Mouse (Mus musculus): Measurements from ENCODE around the gene Pitpnm3.

Pitpnm3 gene

DNA sequence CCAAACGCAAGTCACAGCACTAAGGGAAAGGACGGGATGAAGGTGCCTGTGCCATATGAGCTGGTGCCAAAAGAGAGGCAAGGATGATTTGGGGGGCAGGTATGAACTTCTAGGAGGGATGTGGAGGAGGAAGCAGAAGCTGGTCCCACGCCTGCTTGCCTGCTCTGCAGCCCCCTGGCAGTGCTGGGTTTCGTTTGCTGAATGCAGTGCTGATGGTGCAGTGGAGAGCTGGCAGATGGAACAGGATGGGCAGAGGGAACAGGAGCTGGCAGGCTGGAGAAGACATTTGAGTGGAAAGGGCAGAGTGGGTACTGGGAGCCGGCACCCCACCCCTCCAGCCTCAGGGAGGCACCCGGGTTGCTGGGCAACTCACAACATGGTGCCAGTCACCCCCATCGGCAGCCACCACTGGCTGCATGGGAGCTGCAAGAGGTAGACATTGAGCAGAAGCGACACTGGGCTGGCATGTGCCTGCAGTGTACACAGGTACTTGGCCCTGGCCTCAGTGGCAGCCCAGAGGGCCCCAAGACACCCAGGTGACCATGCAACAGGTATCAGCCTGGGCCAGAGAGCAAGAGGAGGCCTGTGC, 86.3 kb downstream of the Pitpnm3 start:
- no peak for DNase-seq

DNA sequence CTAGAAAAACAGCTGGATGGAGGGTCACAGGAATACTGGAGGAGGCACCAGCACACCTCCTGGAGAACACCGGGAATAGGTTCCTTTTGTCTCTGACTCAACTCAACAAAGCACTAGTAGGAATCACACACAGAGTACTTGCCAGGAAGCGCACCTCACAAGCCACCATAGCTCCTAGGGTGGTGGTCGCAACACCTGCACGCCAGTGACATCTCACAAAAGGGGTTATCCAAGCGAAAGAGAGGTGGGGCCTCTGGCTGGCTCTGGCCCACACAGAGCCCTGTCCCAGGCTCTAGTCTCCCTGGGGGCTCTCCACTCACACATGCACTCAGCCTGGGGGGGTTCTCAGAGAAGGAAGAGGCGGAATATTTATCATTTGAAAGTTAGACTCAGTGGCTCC, 86.8 kb downstream of the Pitpnm3 start:
- DNase-seq, result no peak

DNA sequence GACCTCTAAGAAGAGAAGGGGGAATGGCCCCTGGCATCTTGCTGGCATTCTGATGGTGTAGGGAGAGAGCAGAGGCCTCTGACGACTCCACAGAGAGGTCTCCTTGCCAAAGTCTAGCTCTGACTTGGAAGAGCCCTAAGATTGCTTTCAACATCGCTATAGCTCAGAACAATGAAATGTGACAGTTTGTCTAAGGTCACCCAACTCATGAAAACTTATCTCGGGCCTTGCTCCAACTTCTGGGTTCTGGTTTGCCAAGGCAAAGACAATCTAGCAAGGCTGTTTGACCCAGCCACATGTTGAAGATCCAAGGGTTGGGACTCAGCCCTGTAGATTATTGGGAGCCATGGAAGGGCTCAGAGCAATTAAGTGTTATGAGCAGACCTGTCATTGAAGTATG, 91.3 kb downstream of the Pitpnm3 start:
- DNase-seq, result no peak

DNA sequence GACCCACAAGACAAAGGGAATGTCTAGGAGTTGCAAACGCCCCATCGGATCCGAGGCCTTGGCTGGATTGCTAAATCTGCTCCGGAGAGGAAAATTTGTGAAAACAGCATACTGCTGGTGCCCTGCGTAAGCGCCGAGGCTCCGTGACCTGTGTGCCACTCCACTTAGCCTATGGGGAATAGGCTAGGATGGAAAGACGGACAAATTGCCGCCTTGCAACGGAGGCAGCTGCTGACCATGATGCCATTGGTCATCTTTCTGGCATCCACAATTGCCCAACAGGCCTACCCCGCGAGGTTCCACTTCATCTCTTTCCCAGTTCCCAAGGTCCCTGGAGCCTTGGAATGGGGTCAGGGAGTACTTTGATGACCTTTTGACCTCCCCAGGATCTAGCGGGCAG, 92.9 kb downstream of the Pitpnm3 start:
- no peak for DNase-seq

DNA sequence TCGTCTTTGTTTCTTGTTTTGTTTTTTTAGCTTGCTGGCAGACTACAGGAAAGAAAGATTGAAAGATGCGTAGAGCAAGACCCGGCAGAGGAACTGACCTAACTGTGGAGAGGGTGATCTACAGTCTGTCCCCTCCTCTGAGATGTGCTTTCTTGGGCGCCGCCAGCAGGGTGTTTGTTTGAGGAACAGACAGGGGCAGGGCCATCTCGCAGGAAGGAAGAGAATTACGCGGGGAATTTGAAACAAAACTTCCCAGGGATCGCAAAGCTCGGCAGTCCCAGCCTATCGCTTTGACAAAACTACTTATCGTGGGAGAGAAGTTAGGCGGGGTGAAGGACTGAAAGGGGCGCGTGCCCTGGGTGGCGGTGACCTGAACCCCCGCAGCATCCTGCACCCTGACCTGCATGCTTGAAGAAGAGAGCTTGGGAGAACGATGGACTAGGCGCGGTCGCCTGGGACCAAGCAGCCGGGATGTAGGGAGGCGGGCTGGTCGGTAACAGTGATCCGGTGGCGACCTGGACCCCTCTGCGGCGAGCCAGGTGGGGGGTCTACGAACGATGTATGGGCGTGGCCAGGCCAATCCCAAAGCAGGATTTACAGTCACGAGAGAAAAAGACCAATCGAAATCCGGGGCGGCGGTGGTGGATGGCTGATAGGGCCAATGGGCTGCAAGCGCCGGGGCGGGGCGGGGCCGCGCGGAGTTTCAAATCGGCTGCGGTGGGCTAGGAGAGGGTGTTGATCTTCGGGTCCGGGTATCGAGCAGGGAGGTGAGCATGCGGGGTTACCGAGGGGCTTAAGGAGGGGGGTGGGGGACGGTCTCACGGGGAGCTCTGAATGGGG, 93.6 kb downstream of the Pitpnm3 start, which contains the start of gene Pimreg:
Pimreg (plus strand) TSS at position 265 of the 840 bp plus-strand sequence.
- peak; percentile 91 for DNase-seq

DNA sequence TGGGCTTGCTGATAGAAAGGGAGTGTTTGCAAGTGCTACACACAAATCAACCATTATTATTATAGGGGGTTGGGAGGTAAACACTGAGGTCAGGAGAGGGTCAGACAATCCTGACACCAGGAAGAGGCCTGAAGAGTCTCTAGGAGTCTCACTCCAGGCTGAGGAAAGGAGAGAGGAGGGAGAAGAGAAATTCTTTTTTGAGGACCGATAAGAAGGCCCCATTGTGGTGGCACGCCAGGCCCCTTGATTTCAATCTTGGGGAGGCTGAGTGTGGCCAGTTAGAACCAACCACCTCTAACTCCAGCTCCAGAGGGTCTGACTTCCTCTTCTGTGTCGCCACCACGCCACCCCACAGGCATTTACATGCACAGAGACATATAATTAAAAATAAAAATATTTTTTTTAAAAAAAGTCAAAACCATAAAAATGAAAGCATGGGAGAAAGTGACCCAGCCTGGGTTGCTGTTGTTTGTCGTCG, 94.2 kb downstream of the Pitpnm3 start:
- no peak for DNase-seq

DNA sequence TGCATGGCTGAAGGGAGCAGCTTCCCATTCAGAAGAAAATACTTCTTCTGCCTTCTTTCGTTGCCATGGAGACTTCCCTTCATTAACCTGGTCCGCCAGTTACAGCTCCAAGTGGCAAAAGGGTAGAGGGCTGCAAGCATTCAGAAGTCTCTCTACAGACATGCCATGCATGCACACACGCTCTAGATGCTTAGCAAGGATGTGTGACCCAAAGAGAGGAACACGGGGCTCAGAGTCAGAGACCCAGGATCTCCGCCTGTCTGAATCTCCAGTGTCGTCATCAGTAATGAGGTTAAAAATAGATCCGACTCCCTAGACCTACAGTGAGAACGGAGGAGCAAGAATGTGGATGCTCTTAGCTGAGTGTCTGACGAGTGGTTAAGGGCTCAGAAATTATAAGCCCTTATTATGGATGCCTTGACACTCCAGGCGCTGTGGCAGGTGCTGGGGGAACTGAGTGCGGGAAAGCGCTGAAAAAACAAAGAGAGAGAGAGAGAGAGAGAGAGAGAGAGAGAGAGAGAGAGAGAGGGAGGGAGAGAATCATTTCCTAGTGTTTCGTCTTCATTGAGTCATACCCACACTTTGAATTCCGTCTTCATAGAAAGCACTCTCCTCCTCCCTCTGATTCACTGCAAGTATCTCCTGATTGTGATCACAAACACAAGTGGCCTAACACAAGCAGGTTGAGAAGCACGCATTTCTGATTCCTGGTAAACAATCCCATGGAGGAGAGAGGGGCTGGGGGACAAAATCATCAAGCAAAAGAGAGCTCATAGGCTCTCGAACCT, 95.8 kb downstream of the Pitpnm3 start:
- no peak for DNase-seq

DNA sequence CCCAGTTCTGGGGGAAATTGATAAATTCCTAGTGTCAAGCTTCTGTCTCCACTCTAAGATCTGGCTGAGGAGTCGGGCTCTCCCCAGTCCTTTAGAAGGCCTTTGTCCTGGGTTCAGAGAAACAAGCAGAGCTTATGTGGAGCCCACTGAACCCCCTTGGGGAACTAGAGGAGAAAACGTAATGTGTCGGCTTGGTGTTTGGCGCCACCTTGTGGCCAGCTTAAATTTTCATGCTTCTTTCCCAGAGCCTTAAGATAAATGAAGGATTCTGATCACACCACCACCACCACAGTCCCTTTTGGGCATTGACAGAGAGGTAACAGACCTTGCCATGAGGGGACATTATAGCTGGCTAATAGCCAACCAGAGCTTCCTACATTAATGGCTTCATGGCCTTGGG, 97.6 kb downstream of the Pitpnm3 start:
- DNase-seq, result peak; percentile 93

DNA sequence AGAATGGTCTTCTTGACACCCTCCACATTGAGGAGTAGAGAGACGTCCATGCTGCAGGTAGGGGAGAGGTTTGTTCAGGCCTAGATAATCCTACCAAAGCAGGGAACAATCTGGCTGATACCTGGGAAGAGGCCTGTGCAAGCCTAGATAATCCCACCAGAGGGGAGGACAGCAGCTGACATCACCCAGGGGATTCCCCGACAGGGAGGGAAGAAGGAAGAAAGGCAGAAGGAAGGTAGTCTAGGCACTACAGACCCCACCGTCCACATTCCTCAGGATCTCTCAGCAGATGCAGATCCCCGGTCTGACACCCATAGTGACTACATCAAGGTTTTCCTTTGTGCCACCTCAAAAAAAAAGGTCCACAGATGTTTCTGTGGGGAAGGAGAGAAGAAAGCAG, 98.2 kb downstream of the Pitpnm3 start, which contains the start of gene Aipl1:
Aipl1 (minus strand) TSS at position 101 of the 400 bp plus-strand sequence.
- no peak for DNase-seq

DNA sequence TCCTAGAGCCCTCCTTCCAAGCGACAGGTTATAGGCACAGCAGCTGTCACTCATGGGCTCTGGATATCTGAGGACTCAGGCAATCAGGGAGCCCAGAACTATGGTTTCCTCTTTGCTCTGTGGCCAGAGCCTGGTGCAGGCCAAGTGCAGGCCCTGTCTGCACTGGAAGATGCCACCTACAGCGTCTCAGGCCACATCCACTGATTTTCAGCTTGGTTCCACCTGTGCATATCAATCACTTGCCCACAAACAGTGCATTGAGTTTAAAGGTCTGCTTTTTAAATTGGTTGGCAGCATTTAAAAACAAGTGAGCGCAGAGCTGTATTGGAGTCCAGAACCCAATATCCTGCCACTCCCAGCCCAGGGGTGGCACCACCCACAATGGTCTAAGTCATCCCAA, 103.0 kb downstream of the Pitpnm3 start:
- DNase-seq, result no peak

DNA sequence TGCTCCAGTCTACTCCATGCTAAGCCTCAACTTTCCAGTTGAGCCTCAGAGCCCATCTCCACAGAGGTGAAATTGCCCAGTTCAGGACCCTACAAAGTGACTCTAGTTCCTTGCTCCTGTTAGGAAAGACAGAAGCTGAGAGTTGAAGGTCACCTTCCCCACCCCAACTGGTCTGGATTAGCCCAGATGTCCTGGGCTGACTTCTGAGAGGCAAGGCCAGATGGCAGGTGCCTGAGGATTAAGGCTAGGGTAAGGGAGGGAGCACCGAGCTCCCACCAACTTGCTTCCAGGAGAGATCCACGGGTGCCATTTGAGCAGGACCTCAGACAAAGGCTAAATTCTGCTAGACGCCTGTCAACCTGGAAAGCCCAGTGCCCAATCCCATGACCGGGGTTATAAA, 103.5 kb downstream of the Pitpnm3 start:
- DNase-seq, result no peak

DNA sequence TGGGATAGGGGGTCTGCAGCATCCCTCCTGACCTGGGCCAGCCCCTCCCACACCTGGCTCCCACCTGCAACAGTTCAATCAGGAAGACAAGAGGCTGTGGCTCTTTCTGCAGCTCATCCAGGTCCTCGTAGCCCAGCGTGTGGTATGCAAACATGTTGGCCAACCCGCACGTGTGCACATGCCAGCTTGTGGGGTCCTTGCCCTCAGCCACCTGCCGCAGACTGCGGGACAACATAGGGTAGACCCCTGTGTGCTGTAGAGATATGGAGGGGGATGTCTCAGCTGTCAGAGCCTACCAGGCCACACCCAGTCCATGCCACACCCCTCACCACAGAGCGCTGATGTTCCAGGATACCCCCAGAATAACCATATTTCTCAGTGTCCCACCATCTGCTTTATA, 104.2 kb downstream of the Pitpnm3 start:
- DNase-seq, result no peak

DNA sequence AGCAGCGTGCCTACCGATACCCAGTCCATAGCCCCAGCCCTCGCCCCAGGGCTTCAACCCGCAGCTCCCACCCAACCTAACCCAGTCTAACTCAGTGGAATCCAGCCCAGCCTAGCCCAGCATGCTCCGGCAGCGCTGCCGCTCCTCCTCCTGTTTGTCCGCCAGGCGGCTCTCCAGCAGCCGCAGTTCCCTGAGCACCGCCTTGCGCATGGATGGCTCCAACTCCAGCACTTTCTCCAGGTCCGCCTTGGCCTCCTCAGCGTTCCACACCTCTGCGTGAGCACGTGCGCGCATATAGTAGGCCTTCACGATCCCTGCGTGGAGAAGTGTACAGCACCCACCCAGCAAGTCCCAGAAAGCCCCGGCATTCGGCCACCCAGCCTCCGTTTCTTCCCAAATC, 106.4 kb downstream of the Pitpnm3 start:
- DNase-seq, result peak; percentile 63

DNA sequence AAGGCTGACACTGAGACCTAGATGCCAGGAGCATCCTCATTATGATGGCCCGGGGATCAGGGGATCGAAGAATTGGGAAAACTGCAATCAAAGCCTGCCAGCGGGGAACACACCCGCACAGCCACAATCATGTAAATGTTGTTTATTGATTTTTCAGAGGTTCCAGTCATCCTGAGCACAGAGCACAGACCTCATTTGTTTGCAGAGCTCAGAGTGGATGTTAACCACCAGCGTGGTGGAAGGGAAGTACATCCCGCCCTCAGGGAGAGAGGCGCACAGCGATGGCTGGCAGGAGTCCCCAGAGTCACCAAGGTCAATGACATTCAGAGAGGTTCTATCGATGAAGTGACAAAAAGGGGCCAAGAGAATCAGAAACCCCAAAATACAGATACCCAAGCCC, 107.7 kb downstream of the Pitpnm3 start:
- DNase-seq, result no peak

DNA sequence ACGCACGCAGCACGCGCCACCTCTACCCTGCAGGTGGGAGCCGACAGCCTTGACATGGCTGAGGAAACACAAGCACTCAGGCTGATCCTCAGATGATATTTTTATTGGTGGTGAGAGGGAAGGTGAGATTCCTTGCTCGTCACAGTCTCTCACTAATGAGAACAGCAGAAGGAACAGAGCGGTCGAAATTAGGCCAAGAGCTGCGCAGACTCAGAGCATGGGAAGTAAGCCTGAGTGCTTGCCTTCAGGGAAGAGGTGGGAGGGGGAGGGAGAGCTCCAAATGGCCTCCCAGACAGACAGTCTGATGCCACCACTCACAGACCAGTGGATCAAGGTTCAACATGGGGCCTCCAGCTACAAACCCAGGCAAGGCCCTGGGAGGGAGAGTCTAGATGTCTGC, 109.1 kb downstream of the Pitpnm3 start:
- no peak for DNase-seq

DNA sequence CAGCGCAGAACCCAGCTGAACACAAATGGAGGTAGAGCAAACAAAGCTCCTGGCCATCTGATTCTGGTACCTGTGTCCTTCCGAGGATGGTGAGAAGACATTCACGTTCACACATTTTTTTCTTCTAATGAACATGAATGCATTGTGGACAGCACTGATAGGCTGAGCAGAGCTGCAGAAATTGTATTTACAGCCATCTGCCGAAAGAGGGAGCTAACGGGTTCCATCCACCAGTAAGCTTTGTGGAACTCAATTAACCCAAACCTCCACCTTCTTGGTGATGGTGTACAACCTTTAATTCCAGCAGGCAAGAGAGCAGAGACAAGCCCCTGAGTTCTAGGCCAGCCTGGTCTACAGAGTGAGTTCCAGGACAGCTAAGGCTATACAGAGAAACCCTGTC, 109.7 kb downstream of the Pitpnm3 start:
- no peak for DNase-seq

DNA sequence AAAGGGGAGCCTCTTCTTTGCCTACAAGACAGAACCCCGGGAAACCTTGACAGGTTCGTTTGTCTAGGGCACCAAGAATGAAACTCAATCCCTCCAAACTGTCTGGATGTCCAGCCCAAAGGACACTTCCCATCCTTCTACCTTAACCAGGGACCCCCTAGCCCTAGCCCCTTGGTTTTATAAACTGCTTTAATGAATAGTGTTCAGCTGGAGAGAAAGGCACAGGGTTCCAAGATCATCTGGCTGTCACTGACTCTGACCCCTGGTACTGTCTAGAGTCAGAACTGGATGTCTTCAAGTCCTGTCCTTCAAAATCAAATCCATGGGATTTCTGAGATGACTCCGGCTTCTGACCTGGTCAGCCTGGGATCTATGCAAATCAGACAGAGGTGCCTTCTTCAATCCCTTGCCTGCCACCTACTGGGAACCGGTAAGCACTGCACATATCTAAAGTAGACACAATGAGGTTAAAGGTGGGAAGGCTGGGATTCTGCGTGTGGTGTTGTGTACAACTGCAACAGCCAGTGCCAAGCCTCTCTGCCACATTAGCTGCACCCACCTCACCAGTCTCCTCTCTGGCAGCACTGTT, 111.3 kb downstream of the Pitpnm3 start:
- DNase-seq, result peak; percentile 64

DNA sequence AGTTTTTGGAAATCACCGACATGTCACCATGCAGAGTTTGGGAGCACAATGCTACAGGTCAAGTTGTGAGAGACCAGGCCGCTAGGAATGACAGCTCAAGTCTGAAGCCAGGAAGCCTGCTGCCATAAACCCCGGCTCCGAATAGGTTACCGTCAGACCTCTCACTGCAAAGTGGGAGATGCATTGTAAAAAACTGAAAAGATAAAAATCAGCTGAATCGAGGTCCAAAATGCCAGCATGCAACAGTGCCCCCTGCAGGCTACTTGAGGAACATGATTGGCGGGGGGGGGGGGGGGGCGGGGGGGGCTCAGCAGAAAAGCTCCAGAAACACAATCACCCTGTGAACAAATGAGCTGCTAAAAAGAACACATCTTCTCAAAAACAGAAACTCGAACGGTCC, 112.0 kb downstream of the Pitpnm3 start:
- peak; percentile 69 for DNase-seq

DNA sequence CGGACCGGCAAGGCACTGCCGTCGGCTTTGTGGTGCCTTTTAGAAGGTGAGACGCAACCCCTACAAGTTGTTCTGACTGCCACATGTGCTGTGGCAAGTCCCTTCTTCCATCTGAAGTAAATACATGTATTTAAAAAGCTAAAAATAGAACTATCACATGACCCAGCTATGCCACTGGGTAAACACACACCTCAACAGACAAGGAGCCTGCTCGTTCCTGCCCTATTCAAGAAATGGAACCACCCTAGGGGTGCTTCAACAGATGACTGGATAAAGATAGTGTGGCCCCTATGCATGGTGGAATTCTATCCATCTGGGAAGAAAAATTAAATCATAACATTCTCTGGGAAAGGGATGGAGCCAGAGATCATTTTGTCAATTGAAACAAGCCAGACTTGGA, 112.8 kb downstream of the Pitpnm3 start:
- DNase-seq, result no peak

DNA sequence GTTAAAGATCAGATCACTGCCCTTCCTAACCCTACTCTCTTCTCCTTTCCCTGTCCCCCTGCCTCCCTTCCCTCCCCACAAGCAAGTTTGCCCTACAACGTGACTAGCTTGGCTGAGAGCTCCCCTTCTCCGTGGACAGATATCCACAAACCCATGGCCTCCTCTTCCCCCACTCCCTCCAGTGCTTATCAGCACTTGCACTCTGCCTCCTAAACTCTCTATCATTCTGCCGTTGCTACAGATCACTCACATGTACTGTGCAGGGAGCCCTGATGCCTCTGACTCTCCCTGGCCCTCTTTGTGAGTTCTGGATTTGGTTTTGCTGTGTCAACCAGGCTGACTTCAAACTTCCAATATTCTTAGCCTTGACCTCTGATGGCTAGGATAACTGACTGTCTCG, 114.6 kb downstream of the Pitpnm3 start:
- DNase-seq, result no peak

DNA sequence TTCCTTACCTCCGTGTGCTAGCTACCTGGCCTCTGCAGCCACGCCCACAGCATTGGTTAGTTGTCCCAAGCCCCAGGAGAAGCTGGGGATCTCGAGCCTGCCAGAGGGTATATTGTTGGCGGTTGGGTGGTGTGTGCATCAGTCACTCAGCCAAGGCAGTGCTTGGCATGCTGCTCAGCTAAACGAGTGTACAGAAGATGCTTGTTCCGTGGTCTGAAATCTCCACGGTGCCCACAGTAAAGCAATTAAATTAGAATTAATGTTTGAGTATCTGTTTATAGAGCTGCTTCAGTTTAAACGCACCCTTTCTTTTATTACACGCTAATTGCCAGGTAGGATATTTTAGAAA, 118.4 kb downstream of the Pitpnm3 start:
- no peak for DNase-seq

DNA sequence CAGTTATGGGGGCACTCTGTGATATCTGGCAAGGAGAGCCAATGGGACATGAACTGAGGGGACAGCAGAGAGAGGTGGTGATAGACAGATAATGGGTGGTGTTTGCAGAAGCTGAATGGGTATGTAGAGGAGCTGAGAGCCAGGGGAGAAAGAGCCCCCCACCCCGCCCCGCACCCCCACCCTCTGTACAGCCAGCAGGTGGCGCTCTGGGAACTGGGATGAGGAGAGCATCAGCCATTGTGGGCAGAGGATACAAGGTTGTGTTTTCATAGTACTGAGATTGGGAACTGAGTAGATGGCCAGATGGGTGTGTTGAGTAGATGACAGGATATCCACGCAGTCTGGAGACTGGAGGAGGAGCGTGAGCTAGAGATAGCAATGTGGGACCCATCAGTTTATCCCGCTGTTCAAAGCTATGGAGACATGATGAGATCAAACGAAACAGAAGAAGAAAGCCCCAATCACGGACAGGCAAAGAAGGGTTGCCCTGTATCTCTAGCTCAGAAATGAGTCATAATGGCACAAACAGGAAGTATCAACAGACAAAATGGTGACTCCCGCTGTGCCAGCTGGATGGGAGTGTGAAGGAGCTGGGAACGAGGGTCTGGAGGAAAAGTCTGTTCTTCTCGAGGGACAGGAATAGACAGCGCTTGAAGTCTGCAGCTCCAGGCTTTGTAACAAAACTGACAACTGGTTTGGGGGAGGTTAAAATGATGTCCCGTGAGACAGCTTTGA, 118.9 kb downstream of the Pitpnm3 start:
- no peak for DNase-seq

DNA sequence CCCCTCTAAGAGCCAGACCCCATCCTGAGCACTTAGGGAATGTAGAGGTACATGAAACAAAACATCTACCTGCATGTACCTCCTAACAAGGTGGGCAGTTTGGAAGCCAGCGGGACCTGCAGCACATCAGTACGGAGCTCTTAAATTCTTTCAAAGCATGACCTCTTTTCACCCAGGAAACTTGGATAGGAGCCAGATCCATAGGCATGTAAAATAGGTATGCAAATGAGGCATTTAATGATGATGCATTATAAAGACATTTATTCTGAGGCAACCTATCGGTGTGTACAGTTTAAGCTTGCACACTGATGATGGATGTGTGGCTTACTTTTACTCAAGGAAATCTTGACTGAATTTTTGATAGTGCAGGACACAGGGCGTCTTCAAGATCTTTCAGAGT, 120.9 kb downstream of the Pitpnm3 start:
- no peak for DNase-seq
